Comparison of ENCODE assay signal across 8 mouse cellular contexts in the genomic region with DNA sequence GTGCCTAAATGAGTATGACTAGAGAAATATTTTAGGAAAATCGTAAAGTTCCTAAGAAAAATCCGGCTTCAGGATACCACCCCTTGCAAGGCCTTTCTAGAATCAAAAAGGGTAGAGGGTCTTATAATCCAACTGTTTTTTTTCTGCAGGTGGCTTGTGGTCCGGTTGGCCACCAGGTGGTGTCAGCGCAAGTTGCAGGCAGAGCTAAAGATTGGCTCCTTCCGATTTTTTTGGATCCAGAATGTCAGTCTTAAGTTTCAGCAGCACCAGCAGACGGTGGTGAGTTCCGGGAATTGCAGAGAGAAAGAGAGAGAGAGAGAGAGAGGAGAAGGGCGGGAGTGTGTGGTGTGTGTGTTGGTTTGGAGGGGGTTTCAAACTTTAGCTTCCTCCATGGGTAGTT. TPM values are rescaled to one million over a fixed set of nuclear protein-coding genes. Genes with fewer than 3 reads are reported as not detected.
DNase-seq lines count a peak whose midpoint lies in the region; ATAC-seq and TF ChIP-seq lines count a peak whose summit lies in the region.

No protein-coding gene starts in this region.

- peak overlapping the region; percentile 90 for H3K4me3 ChIP-seq in forebrain, embryonic 12.5 days (replicated peaks)
- H3K4me3 ChIP-seq in lung, postnatal 0 days (ENCODE audit: low read depth, low read length), result peak overlapping the region; percentile 89

- intact Hi-C loops in heart, postnatal 14 days (cut with DNase I), result loop anchor here (5.0 kb wide), 1 partner anchor 85 kb away; no protein-coding TSS in a partner anchor

- peaks cover 40% of the 10 kb centered on the region for H3K36me3 ChIP-seq in forebrain, embryonic 12.5 days (replicated peaks)
- peaks cover 29% of the 10 kb centered on the region; the same call in 1 of the 2 replicates for H3K36me3 ChIP-seq in lung, postnatal 0 days (ENCODE audit: insufficient read depth, low read length)

- no peak for ATAC-seq in forebrain, embryonic 12.5 days (ENCODE audit: low FRiP score)
- ATAC-seq in lung, postnatal 0 days, result no peak

- no peak for TF ChIP-seq EP300 in lung, postnatal 0 days (IDR thresholded peaks at IDR 0.05)

- WGBS in forebrain, embryonic 12.5 days, result 2% methylated on average over 8 of the region's 8 CpGs
- 5% methylated on average over 8 of the region's 8 CpGs for WGBS in lung, postnatal 0 days

- peaks cover 11% of the 10 kb centered on the region for H3K4me1 ChIP-seq in forebrain, embryonic 12.5 days
- no peaks in the 10 kb centered on the region for H3K4me1 ChIP-seq in lung, postnatal 0 days (ENCODE audit: insufficient read depth, low read depth, low read length)

- H3K4me2 ChIP-seq in forebrain, embryonic 12.5 days, result peak overlapping the region; percentile 81
- peak overlapping the region; percentile 84 for H3K4me2 ChIP-seq in lung, postnatal 0 days (replicated peaks; ENCODE audit: low read depth, low read length)

- peak overlapping the region; percentile 25; the same call in 1 of the 2 replicates for H3K9ac ChIP-seq in forebrain, embryonic 12.5 days
- no peak overlapping the region; the same call in 1 of the 2 replicates for H3K9ac ChIP-seq in lung, postnatal 0 days (replicated peaks; ENCODE audit: low read depth)

- H3K27me3 ChIP-seq in forebrain, embryonic 12.5 days, result peaks cover 14% of the 10 kb centered on the region; the same call in 1 of the 2 replicates
- H3K27me3 ChIP-seq in lung, postnatal 0 days (replicated peaks; ENCODE audit: insufficient read depth, low read length), result no peaks in the 10 kb centered on the region

- peak; percentile 89 for DNase-seq in NIH3T3 (ENCODE audit: low read depth)
- DNase-seq in c-Kit-positive CD71-positive TER-119-negative erythroid progenitor cells, embryonic 14.5 days (ENCODE audit: low read depth), result peak; percentile 62
- peak; percentile 57 to 65 for DNase-seq in heart, postnatal 14 days
- DNase-seq in layer of hippocampus, adult 9-11 months, result peak; percentile 40
- peak; percentile 91 for DNase-seq in lung, postnatal 0 days (ENCODE audit: low spot score)
- DNase-seq in retina, embryonic 14.5 days (ENCODE audit: low spot score), result peak; percentile 78
- DNase-seq in yolk sac, embryonic 10.5 days (ENCODE audit: low spot score), result peak; percentile 58

- H3K9me3 ChIP-seq in forebrain, embryonic 12.5 days, result no peaks in the 10 kb centered on the region
- H3K9me3 ChIP-seq in lung, postnatal 0 days (ENCODE audit: low read length), result no peaks in the 10 kb centered on the region

- no peak overlapping the region for H3K27ac ChIP-seq in forebrain, embryonic 12.5 days
- H3K27ac ChIP-seq in lung, postnatal 0 days (ENCODE audit: low read length), result no peak overlapping the region; the same call in 1 of the 2 replicates

- peak; percentile 78 for TF ChIP-seq CTCF in lung, postnatal 0 days (IDR thresholded peaks at IDR 0.05)

RNA-seq across cellular contexts. Expression of a gene that starts 1.0 kb away (rescaled TPM):
- 79.8 and 93.9 TPM in 2 replicates for polyA plus RNA-seq in forebrain, embryonic 12.5 days (2016; fragmentation: Nextera tagmentation; extraction: Ambion mirVana)
- 100 to 1,000 TPM; 184 to 186 TPM for total RNA-seq in heart, postnatal 14 days (2021)
- polyA plus RNA-seq in lung, postnatal 0 days (2015; fragmentation: Nextera tagmentation; extraction: Ambion mirVana), result 59.9 and 72.9 TPM in 2 replicates

RNA-seq across cellular contexts. Expression of a gene that starts 16.8 kb away (rescaled TPM):
- 38.9 and 43.2 TPM in 2 replicates for polyA plus RNA-seq in forebrain, embryonic 12.5 days (2016; fragmentation: Nextera tagmentation; extraction: Ambion mirVana)
- total RNA-seq in heart, postnatal 14 days (2021), result 10 to 100 TPM; 29.6 to 31.7 TPM
- polyA plus RNA-seq in lung, postnatal 0 days (2015; fragmentation: Nextera tagmentation; extraction: Ambion mirVana), result 11.4 and 12.2 TPM in 2 replicates

RNA-seq across cellular contexts. Expression of a gene that starts 17.0 kb away (rescaled TPM):
- polyA plus RNA-seq in forebrain, embryonic 12.5 days (2016; fragmentation: Nextera tagmentation; extraction: Ambion mirVana), result 45.1 and 48.3 TPM in 2 replicates
- 10 to 100 TPM; 49.8 to 51.3 TPM for total RNA-seq in heart, postnatal 14 days (2021)
- 96.2 and 109 TPM in 2 replicates for polyA plus RNA-seq in lung, postnatal 0 days (2015; fragmentation: Nextera tagmentation; extraction: Ambion mirVana)

RNA-seq across cellular contexts. Expression of a gene that starts 28.1 kb away (rescaled TPM):
- 0.41 and 0.52 TPM in 2 replicates for polyA plus RNA-seq in forebrain, embryonic 12.5 days (2016; fragmentation: Nextera tagmentation; extraction: Ambion mirVana)
- total RNA-seq in heart, postnatal 14 days (2021), result 1 to 10 TPM in 1 of 2 experiments, under 1 TPM in 1; 0.90 to 1.9 TPM
- 0.33 TPM in 1 of 2 replicates, not detected in the other for polyA plus RNA-seq in lung, postnatal 0 days (2015; fragmentation: Nextera tagmentation; extraction: Ambion mirVana)

RNA-seq across cellular contexts. Expression of a gene that starts 38.8 kb away (rescaled TPM):
- 63.0 and 64.7 TPM in 2 replicates for polyA plus RNA-seq in forebrain, embryonic 12.5 days (2016; fragmentation: Nextera tagmentation; extraction: Ambion mirVana)
- total RNA-seq in heart, postnatal 14 days (2021), result 1 to 10 TPM; 2.2 to 4.2 TPM
- polyA plus RNA-seq in lung, postnatal 0 days (2015; fragmentation: Nextera tagmentation; extraction: Ambion mirVana), result 1.4 and 2.5 TPM in 2 replicates

Comparison
In these comparisons a context has a peak if more than half of its experiments do, and no peak if none do; other contexts are left out.
1. DNase-seq: peak in every context shown above with its lines; median percentile 91 in lung, postnatal 0 days; 89 in NIH3T3; 78 in retina, embryonic 14.5 days; 62 in c-Kit-positive CD71-positive TER-119-negative erythroid progenitor cells, embryonic 14.5 days; 61 in heart, postnatal 14 days; 58 in yolk sac, embryonic 10.5 days; 40 in layer of hippocampus, adult 9-11 months.